Mouse (Mus musculus): Measurements from ENCODE around the gene Ntrk2. TPM values are rescaled to one million over a fixed set of nuclear protein-coding genes. Genes with fewer than 3 reads are reported as not detected.

Ntrk2 gene
- polyA plus RNA-seq, 1 experiment, result 0.81 TPM

GRCm38 (mm10) chr13:59145677-59146555 lies 339.5 kb downstream of the Ntrk2 start:
- Histone ChIP-seq H3K4me1 (ENCODE audit: control insufficient read depth, insufficient read depth, insufficient read length, low read length) (no peaks in the 10 kb centered on the region), H3K27me3 (ENCODE audit: control insufficient read depth, insufficient read depth, low read length) (no peaks in the 10 kb centered on the region), H3K4me3 (ENCODE audit: low read depth, low read length) (no peak overlapping the region), H3K27ac (ENCODE audit: insufficient read depth, low read depth, low read length) (no peak overlapping the region), H3K36me3 (ENCODE audit: control insufficient read depth, insufficient read depth, low read length) (no peaks in the 10 kb centered on the region)
- TF ChIP-seq POLR2A (IDR thresholded peaks at IDR 0.05; ENCODE audit: low read depth, low read length) (no peak), CTCF (IDR thresholded peaks at IDR 0.05; ENCODE audit: extremely low read depth, insufficient read length, insufficient replicate concordance, low read depth, low read length) (no peak)
- WGBS, result 56% methylated on average over 21 of the region's 21 CpGs

- H3K27me3 ChIP-seq (ENCODE audit: control insufficient read depth, insufficient read depth, low read length), result no peaks in the 10 kb centered on the region
- H3K36me3 ChIP-seq (ENCODE audit: control insufficient read depth, insufficient read depth, low read length), result no peaks in the 10 kb centered on the region
- no peaks in the 10 kb centered on the region for H3K4me1 ChIP-seq (ENCODE audit: control insufficient read depth, insufficient read depth, insufficient read length, low read length)
- H3K4me3 ChIP-seq (ENCODE audit: low read depth, low read length), result no peak overlapping the region
- TF ChIP-seq CTCF (IDR thresholded peaks at IDR 0.05; ENCODE audit: extremely low read depth, insufficient read length, insufficient replicate concordance, low read depth, low read length) (no peak), POLR2A (IDR thresholded peaks at IDR 0.05; ENCODE audit: low read depth, low read length) (no peak)
- 90% methylated on average over 7 of the region's 7 CpGs for WGBS
- no peak overlapping the region for H3K27ac ChIP-seq (ENCODE audit: insufficient read depth, low read depth, low read length)
These were observed 340.2 kb downstream of the Ntrk2 start for GRCm38 (mm10) chr13:59146616-59147015.

GRCm38 (mm10) chr13:59147976-59148375 lies 341.6 kb downstream of the Ntrk2 start:
- no peaks in the 10 kb centered on the region for H3K36me3 ChIP-seq (ENCODE audit: control insufficient read depth, insufficient read depth, low read length)
- H3K4me3 ChIP-seq (ENCODE audit: low read depth, low read length), result no peak overlapping the region
- H3K27ac ChIP-seq (ENCODE audit: insufficient read depth, low read depth, low read length), result no peak overlapping the region
- no peak for TF ChIP-seq CTCF (IDR thresholded peaks at IDR 0.05; ENCODE audit: extremely low read depth, insufficient read length, insufficient replicate concordance, low read depth, low read length)
- TF ChIP-seq POLR2A (IDR thresholded peaks at IDR 0.05; ENCODE audit: low read depth, low read length), result no peak
- H3K27me3 ChIP-seq (ENCODE audit: control insufficient read depth, insufficient read depth, low read length), result no peaks in the 10 kb centered on the region
- 80% methylated on average over 4 of the region's 4 CpGs for WGBS
- H3K4me1 ChIP-seq (ENCODE audit: control insufficient read depth, insufficient read depth, insufficient read length, low read length), result no peaks in the 10 kb centered on the region

- Histone ChIP-seq H3K4me1 (ENCODE audit: control insufficient read depth, insufficient read depth, insufficient read length, low read length) (no peaks in the 10 kb centered on the region), H3K36me3 (ENCODE audit: control insufficient read depth, insufficient read depth, low read length) (no peaks in the 10 kb centered on the region), H3K27ac (ENCODE audit: insufficient read depth, low read depth, low read length) (no peak overlapping the region), H3K4me3 (ENCODE audit: low read depth, low read length) (no peak overlapping the region), H3K27me3 (ENCODE audit: control insufficient read depth, insufficient read depth, low read length) (no peaks in the 10 kb centered on the region)
- TF ChIP-seq POLR2A (IDR thresholded peaks at IDR 0.05; ENCODE audit: low read depth, low read length) (no peak), CTCF (IDR thresholded peaks at IDR 0.05; ENCODE audit: extremely low read depth, insufficient read length, insufficient replicate concordance, low read depth, low read length) (no peak)
- WGBS, result 82% methylated on average over 10 of the region's 10 CpGs
These were observed 342.4 kb downstream of the Ntrk2 start for GRCm38 (mm10) chr13:59148793-59149192.

- Histone ChIP-seq H3K27me3 (ENCODE audit: control insufficient read depth, insufficient read depth, low read length) (no peaks in the 10 kb centered on the region), H3K4me3 (ENCODE audit: low read depth, low read length) (no peak overlapping the region), H3K27ac (ENCODE audit: insufficient read depth, low read depth, low read length) (no peak overlapping the region), H3K36me3 (ENCODE audit: control insufficient read depth, insufficient read depth, low read length) (no peaks in the 10 kb centered on the region), H3K4me1 (ENCODE audit: control insufficient read depth, insufficient read depth, insufficient read length, low read length) (no peaks in the 10 kb centered on the region)
- WGBS, result 73% methylated on average over 8 of the region's 8 CpGs
- TF ChIP-seq POLR2A (IDR thresholded peaks at IDR 0.05; ENCODE audit: low read depth, low read length), result no peak
- no peak for TF ChIP-seq CTCF (IDR thresholded peaks at IDR 0.05; ENCODE audit: extremely low read depth, insufficient read length, insufficient replicate concordance, low read depth, low read length)
These were observed 357.6 kb downstream of the Ntrk2 start for GRCm38 (mm10) chr13:59164015-59164414.

- no peaks in the 10 kb centered on the region for H3K36me3 ChIP-seq (ENCODE audit: control insufficient read depth, insufficient read depth, low read length)
- no peaks in the 10 kb centered on the region for H3K4me1 ChIP-seq (ENCODE audit: control insufficient read depth, insufficient read depth, insufficient read length, low read length)
- no peak overlapping the region for H3K27ac ChIP-seq (ENCODE audit: insufficient read depth, low read depth, low read length)
- TF ChIP-seq POLR2A (IDR thresholded peaks at IDR 0.05; ENCODE audit: low read depth, low read length) (no peak), CTCF (IDR thresholded peaks at IDR 0.05; ENCODE audit: extremely low read depth, insufficient read length, insufficient replicate concordance, low read depth, low read length) (no peak)
- WGBS, result 64% methylated on average over 8 of the region's 8 CpGs
- no peaks in the 10 kb centered on the region for H3K27me3 ChIP-seq (ENCODE audit: control insufficient read depth, insufficient read depth, low read length)
- no peak overlapping the region for H3K4me3 ChIP-seq (ENCODE audit: low read depth, low read length)
These were observed 367.5 kb downstream of the Ntrk2 start for GRCm38 (mm10) chr13:59173840-59174239.

- Histone ChIP-seq H3K27ac (ENCODE audit: insufficient read depth, low read depth, low read length) (no peak overlapping the region), H3K27me3 (ENCODE audit: control insufficient read depth, insufficient read depth, low read length) (no peaks in the 10 kb centered on the region), H3K4me3 (ENCODE audit: low read depth, low read length) (no peak overlapping the region), H3K4me1 (ENCODE audit: control insufficient read depth, insufficient read depth, insufficient read length, low read length) (no peaks in the 10 kb centered on the region), H3K36me3 (ENCODE audit: control insufficient read depth, insufficient read depth, low read length) (no peaks in the 10 kb centered on the region)
- 71% methylated on average over 3 of the region's 3 CpGs for WGBS
- no peak for TF ChIP-seq POLR2A (IDR thresholded peaks at IDR 0.05; ENCODE audit: low read depth, low read length)
- TF ChIP-seq CTCF (IDR thresholded peaks at IDR 0.05; ENCODE audit: extremely low read depth, insufficient read length, insufficient replicate concordance, low read depth, low read length), result no peak
These were observed 369.7 kb downstream of the Ntrk2 start for GRCm38 (mm10) chr13:59176021-59176420.
